Mouse (Mus musculus) spleen, adult 2 months (tissue): ENCODE results near the gene Bank1. TPM values are rescaled to one million over a fixed set of nuclear protein-coding genes. Genes with fewer than 3 reads are reported as not detected.

ENCODE experiments used
- DNase-seq, 2 experiments: peaks; one replicate each; pipeline versions ENCODE4 v3.0.0 to v3.0.0-alpha.2; 2012 to 2021; ENCODE audit warnings: low spot score in 2 of 2, low read depth in 1 of 2
- H3K27ac ChIP-seq: fragments of 200-500 bp; 2 replicates; pipeline ENCODE4 v1.5.1; 2012; ENCODE audit warnings: low read length, inconsistent platforms; ENCODE audit not compliant: insufficient read depth
- H3K27me3 ChIP-seq: fragments of 200-500 bp; 2 replicates; pipeline ENCODE4 v1.6.1; 2012; ENCODE audit warnings: mild to moderate bottlenecking, moderate library complexity, low read length, inconsistent platforms; ENCODE audit not compliant: control insufficient read depth, insufficient read depth
- H3K36me3 ChIP-seq: fragments of 200-500 bp; 2 replicates; pipeline ENCODE4 v1.6.1; 2012; ENCODE audit warnings: mild to moderate bottlenecking, low read length, inconsistent platforms; ENCODE audit not compliant: control insufficient read depth, insufficient read depth
- H3K4me1 ChIP-seq: fragments of 200-500 bp; 2 replicates; pipeline ENCODE4 v1.6.1; 2011; ENCODE audit warnings: inconsistent platforms; ENCODE audit not compliant: control insufficient read depth, insufficient read depth, insufficient read length
- H3K4me3 ChIP-seq: fragments of 200-500 bp; 2 replicates; pipeline ENCODE4 v1.5.1; 2011; ENCODE audit warnings: mild to moderate bottlenecking, inconsistent platforms; ENCODE audit not compliant: insufficient read depth, insufficient read length; ENCODE audit errors: extremely low read depth
- CTCF ChIP-seq: fragments of 200-500 bp; IDR thresholded peaks from 2 replicates; pipeline ENCODE4 v1.5.1; 2011; ENCODE audit warnings: mild to moderate bottlenecking, inconsistent platforms; ENCODE audit not compliant: insufficient read depth, insufficient read length, insufficient replicate concordance; ENCODE audit errors: extremely low read depth
- POLR2A ChIP-seq: fragments of 200-500 bp; IDR thresholded peaks from 2 replicates; pipeline ENCODE4 v1.6.1; 2011; ENCODE audit warnings: low read depth, low read length, inconsistent platforms
- WGBS: fragments of 180-500 bp; shearing (Covaris S2); methylation state at CpG from one replicate; pipeline ENCODE4 v1.1.7; 2018; 5-methylcytosine and 5-hydroxymethylcytosine counted together
- polyA plus RNA-seq: library from polyadenylated mRNA; depleted of rRNA; stranded (reverse); fragments of >200 nt; gene quantifications from 2 replicates; pipeline ENCODE4 v1.2.3, GENCODE M21; 2012

Bank1 gene
- polyA plus RNA-seq, 1 experiment = 23.4 TPM

DNA sequence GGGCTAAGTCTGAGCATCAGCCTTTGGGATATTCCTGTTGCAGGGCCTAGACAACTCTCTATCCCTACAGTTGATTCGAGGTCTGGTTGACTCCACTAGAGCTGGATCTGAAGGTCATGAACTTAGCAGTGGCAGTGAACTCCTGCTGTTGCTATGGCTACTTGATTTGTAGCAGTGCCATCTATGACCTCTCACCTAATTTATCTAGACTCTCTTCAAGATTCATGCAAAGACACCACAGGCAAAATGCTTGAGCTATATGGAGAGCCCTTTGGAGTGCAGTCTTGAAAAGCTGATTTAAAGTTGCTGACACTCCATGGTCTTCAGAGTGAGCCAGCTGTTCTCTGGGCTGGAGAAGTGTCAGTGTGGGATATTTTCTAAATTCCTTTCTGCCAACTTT is 290.1 kb downstream of the Bank1 start:
- Histone ChIP-seq H3K36me3 (no peaks in the 10 kb centered on the region), H3K4me3 (no peak overlapping the region), H3K4me1 (no peaks in the 10 kb centered on the region), H3K27ac (no peak overlapping the region), H3K27me3 (no peaks in the 10 kb centered on the region)
- DNase-seq = no peak
- no peak for TF ChIP-seq POLR2A
- TF ChIP-seq CTCF = no peak
- 74% methylated on average over 1 of the region's 1 CpGs for WGBS

DNA sequence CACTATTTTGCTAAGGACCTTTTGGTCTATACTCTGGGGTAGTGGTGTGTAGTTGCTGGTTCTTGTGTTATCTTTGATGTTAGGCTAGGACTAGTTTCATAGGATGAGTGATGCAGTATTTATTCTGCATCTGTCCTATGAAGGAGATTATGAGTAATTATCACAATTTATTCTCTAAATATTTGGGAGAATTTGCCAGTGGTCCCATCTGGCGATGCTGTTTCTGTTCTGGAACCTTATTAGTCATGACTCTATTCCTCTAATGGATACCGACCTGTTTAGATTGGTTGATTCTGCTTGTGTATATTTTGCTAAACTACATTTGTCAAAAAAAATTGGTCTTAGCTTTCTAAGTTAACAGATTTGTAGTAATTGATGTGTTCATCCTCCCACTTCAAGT is 301.0 kb downstream of the Bank1 start:
- TF ChIP-seq CTCF (no peak), POLR2A (no peak)

DNA sequence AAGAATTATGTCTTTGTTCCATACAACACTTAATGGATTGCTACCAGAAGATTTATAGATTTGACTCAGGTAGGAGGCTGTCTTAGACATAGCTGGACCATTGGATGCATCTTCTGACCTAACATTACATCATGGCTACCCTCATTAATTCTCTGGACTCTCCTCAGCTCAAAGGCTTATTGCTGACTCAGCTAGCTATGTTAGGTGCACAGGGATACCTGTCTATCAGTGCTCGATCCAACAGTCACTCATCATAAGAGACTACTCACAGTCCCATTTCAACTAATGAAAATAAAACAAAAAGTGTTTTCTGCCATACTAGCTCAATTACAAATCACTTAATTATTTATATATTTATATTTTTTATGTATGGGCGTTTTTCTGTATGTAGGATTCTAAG is 308.3 kb downstream of the Bank1 start:
- no peak overlapping the region for H3K4me3 ChIP-seq
- no peaks in the 10 kb centered on the region for H3K27me3 ChIP-seq
- DNase-seq = no peak
- no peak overlapping the region for H3K27ac ChIP-seq
- WGBS = 87% methylated on average over 2 of the region's 2 CpGs
- TF ChIP-seq CTCF = no peak
- TF ChIP-seq POLR2A = no peak
- H3K4me1 ChIP-seq = no peaks in the 10 kb centered on the region
- H3K36me3 ChIP-seq = no peaks in the 10 kb centered on the region

More for the DNA sequence above, 301.0 kb downstream of the Bank1 start:
- Histone ChIP-seq H3K4me1 (no peaks in the 10 kb centered on the region), H3K4me3 (no peak overlapping the region), H3K36me3 (no peaks in the 10 kb centered on the region), H3K27ac (no peak overlapping the region), H3K27me3 (no peaks in the 10 kb centered on the region)
- DNase-seq = no peak
- 90% methylated on average over 2 of the region's 2 CpGs for WGBS

DNA sequence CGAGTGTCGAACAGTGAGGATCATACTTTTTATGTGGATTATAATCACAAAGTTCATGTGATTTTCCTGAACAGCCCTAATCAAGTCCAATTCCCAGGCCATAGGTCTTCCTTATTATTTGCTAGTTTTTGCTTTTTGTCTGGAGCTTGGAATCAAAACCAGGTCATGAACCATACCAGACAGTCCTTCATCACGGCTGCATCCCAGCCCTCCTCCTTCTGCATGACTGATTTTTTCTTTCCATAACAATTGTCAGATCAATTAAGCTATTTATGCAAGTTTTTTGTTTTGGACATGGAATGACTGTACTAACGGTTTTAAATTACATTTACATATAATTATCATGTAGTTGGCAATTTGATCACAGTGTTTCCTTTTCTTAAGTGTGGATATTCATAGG is 315.2 kb downstream of the Bank1 start:
- TF ChIP-seq CTCF (no peak), POLR2A (no peak)
- Histone ChIP-seq H3K4me3 (no peak overlapping the region), H3K27me3 (no peaks in the 10 kb centered on the region), H3K4me1 (no peaks in the 10 kb centered on the region), H3K36me3 (no peaks in the 10 kb centered on the region), H3K27ac (no peak overlapping the region)
- no peak for DNase-seq
- WGBS = 95% methylated on average over 4 of the region's 4 CpGs

DNA sequence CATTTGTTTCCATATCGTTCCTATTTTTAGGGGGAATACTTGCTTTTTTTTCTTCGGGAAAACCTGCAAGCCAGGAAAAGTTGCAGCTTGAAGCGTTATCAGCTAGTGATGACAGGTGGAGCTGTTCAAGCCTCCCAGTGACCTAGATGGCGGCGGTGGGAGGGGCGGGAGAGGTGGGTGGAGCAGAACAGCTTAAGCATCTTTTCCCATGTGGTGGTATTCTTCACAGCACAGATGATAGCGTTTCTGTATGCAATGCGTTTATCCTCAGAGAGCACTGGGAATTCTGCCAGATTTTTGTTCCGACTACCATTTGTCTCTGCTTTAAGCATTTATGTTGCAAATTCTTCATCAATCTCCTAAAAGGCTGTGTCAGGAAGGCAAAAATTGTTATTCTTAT is 318.0 kb downstream of the Bank1 start:
- WGBS = 81% methylated on average over 9 of the region's 9 CpGs
- Histone ChIP-seq H3K27ac (no peak overlapping the region), H3K4me3 (no peak overlapping the region), H3K27me3 (no peaks in the 10 kb centered on the region), H3K36me3 (no peaks in the 10 kb centered on the region), H3K4me1 (no peaks in the 10 kb centered on the region)
- TF ChIP-seq CTCF = no peak
- TF ChIP-seq POLR2A = no peak
- no peak for DNase-seq

DNA sequence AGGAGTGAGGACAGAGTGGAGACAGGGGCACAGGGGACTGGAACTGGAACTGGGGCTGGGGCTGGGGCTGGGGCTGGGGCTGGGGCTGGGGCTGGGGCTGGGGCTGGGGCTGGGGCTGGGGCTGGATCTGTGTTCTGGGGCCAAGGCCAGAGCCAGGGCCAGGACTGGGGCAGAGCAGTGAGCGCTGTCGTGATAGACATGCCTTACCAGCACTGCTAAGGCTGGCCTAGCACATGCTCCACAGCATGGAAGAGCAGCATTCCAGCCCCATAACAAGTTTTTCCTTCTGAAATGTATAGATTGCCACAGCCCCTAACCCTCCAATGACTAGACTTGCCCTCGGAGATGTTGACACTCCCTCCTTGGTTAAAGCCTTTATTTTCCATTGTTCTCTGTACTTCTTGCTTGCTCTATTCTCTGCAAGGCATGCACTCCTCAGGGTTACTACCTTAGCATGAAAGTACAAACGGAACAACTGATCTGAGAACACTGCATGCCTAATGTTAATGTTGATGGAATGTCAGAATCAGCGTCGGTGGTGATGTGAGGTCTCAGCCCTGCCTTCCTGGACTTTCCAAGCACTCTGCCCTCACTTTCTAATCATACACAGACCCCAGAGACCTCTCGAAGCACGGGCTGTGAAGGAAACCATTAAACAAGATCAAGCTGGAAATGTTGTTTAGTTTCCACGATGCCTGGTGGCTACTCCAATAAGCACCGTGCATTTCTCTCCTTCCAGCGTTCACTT is 318.6 kb downstream of the Bank1 start:
- WGBS = 86% methylated on average over 11 of the region's 11 CpGs
- TF ChIP-seq POLR2A = no peak
- Histone ChIP-seq H3K36me3 (no peaks in the 10 kb centered on the region), H3K27me3 (no peaks in the 10 kb centered on the region), H3K4me3 (no peak overlapping the region), H3K27ac (no peak overlapping the region), H3K4me1 (no peaks in the 10 kb centered on the region)
- DNase-seq = no peak
